Mouse (Mus musculus) MEL-GATA-1-ER (cell line): ENCODE measurements around the gene Dnm3.

Experiments used
- DNase-seq: peaks from one replicate; pipeline ENCODE4 v3.0.0-alpha.2; 2012; ENCODE audit warnings: low read depth; ENCODE audit errors: extremely low read depth

The Dnm3 gene

DNA sequence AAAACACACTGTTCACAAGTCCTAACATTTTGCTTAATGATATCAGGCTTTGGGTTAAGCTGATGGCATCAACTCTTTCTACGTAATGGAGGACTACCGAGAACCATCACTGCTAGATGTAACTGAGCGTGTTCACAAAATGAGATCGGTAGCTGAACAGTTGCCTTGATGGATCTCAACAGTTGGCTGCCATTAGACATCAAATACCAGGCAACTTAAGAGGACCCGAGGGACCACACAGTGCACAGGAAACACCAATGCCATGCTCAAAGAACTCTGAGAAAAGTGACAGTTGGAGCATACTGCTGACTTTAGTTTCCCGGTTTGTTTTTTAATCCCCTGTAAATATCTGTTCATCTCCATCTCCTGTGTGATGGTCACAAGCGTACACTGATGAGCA lies 397.8 kb downstream of the Dnm3 start:
- DNase-seq = no peak

DNA sequence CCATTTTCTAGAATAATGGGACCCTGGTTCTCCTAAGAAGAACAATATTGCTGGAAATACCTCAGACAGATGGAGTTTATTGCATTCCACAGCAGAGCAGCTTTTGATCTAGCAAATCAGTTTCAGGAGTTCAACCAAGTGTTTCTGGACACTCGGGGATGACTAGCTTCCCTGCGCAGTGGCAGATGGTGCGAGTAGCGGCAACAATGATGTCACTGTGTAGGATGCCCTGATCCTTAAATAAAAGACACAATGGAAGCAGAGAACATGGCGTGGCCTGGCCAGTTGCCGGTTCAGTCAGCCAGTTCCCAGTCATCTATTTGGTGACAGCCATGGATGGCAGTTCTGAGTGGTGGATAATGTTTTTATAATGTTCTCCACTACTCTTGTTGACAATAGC lies 400.4 kb downstream of the Dnm3 start:
- no peak for DNase-seq

DNA sequence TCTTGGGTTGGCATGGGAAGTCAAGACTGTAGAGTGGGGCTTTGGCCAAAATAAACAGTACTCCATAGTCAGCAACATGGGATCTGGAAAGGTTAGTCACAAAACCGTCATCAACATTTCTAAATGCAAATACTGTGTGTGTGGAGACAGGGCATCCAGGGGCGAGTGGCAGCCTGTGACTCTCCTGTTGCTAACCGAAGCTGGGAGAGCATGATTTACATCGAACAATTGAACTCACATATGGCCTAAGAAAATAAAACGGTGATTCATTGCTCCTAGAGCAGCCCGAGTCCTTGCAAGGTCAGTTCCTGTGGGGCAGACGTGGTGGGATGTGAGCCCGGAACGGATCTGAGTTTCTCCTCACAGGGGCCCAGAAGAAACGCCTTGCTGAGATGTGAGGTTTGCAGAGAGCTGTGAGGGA lies 401.2 kb downstream of the Dnm3 start:
- DNase-seq = no peak

DNA sequence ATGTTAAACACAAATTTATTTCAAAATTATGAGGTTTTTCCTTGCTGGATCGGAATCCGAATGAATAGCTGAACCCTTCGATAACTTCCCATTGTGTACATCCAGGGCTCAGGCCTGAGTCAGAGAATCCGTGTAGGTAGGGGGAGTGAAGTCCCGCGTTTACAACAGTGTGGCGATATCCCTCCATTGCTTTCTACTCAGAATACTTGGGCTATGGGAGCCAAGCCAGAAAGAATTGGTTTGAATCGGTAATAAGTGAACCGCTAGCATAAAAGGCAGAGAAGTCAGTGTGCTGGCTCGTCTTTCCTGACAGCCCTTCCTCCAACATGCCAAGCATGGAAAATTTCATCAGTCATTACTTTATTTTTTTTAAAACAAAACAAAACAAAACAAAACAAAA lies 402.0 kb downstream of the Dnm3 start:
- DNase-seq = no peak

DNA sequence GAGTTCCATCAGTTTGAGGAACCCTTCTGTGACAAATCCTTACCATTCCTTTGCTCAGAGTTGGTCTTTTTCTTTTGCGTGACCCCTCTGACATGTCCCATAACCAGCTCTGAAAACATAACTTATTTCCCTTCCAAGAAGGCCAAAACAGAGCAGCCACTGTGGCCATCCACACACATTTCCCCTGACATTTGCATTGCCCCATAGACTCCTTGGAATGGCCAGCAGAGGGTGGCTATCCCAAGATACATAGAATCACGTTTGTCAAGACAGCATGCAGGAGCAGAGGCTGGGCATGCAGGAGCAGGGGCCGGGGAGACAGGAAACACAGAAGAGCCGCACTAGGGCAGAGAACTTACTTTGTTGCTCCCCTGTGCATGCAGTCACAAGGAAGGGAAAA lies 402.4 kb downstream of the Dnm3 start:
- DNase-seq = no peak

DNA sequence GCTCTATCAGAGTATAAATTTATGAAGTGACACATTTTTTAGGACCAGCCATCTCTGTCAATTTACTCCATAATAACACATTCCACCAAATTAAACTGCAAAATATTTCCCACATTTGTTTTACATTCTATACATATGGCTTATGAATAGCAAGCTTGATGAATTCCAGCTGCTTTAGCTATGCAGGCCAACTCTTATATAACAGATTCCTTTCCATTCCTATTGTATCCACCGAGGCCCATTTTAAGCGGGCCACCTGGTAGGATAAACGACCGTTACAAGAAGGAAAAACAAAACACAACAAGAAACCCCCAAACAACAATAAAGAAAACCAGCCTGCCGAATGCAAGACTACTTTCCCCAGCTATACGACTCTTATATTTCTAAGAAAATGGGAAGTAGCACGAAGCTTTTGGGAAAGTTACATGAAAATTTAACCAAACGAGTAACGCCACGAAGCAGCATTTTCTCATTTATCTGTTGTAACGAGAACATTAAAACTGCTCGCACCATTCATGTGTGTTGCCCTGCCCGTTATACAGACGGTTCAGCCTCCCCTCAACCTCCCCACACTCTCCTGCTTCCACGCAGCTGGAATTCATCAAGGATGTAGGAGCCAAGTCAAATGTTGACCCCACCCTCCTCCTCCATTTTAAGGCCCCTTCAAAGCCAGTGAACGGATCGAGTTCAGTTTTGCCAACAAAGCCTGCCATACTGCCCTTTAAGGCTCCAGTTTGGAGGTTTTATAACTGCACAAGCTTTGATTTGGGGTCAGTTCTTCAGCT lies 403.0 kb downstream of the Dnm3 start:
- DNase-seq = no peak

DNA sequence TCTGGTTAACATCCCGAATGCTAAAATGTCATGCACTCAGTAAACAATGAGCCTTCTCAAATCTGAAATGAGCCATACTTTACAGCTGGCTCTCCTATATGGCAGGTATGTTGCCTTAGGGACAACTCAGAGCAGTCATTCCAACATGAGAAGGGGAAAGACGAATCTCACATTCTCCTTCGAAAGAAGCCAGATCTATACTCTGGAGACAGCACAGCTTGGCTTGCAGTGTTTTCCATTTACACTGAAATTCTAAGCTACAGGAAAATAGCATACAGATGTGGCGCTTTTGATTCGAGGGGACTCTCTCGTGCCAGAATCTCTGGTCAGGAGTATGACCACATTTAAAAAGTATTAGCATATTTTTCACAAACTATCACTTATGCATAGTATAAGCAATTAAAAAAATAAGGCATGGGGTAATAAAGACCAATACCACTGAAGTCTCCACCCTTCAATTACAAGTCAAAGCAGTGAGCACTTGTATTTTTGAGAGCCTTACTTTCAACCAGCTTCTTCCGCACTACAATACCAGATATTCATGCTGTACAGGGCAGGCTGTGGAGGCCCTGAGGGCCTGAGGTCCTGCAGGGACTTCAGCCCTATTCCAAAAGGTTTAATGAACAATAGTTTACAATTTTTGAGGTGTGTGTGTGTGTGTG lies 404.8 kb downstream of the Dnm3 start:
- DNase-seq = no peak

DNA sequence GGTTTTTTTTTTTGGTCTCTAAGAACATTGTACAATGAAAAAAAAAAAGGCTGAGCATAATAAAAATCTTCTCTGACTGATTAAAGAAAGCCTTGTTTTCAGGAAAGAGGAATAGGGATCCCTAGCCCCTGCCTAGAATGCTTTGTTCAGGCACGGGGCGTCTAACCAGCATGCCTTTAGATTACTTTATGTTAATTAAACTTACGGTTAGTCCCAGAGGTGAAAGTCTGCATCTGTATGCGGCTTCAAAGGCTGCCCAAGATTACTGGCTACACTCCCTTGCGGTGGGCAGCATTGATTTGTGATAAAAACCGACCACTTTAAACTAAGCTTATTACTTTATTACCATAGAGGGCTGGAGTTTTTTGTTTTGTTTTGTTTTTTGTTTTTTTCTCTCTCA lies 424.2 kb downstream of the Dnm3 start:
- DNase-seq = no peak

DNA sequence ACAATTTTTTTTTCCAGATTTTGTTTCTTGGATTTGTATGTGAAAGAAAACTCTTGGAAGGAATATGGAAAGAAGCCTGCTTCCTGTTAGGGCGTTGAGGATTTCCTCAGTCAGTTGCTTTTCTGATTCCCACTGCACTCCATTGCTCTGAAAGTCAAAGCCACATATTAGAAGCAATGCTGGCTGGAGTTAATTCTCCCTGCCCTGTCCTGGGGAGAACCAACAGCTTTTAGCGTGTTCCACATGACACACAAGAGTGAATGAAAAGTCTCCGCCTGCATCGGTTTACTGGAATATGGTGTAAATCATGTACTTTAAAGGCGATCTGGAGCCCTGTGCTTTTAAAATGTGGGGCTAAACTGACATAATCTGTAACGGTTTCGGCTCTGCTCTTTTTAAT lies 424.6 kb downstream of the Dnm3 start:
- no peak for DNase-seq

DNA sequence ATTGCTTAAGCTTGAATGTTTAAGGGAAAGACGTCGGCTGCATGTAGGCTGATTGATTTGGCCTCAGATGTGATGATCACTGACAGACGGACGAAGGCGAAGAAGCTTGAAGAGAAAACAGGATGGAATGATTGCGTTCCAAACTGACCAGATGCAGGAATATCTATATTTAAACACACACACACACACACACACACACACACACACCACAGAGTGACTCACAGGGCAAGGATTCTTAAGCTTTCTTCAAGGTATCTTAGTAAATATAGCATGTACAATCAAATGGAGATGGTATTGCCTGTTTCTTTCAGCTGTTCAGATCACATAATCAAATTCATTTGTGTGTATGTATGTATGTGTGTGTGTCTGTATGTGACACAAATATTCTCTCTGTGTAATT lies 425.1 kb downstream of the Dnm3 start:
- no peak for DNase-seq

DNA sequence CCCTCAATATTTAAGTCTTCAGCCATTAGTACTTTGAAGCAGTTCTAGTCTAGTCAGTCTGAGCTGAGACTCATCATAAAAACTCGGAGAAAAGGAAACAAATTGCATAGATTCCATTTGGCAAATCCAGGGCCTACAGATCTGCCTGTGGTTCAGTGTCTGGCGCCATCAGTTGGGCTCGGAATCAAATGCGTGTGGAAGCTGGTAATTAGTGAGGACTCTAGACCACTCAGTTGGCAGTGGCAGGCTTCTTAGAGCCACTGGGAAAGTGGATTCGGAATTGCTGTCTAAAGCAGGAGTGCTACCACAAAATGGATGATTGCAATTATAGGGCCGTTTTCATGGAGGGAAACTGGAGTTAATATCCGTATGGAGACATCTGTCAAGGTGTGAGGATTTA lies 425.7 kb downstream of the Dnm3 start:
- no peak for DNase-seq

DNA sequence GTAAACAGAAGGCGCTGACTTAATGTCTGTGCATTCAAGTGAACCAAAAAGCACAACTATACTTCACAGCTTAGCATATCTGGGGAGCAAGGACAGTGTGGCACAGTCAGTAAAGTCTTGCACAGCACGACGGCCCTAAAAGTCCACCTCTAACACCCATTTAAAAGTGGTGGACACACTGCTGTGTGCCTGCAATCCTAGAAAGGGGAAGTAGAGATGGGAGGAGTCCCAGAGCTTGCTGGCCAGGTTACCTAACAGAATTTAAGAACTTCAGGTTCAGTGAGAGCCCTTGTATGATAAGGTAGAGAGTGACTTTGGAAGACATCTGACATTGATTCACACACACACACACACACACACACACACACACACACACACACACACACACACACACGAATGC lies 426.1 kb downstream of the Dnm3 start:
- peak; percentile 2 for DNase-seq

DNA sequence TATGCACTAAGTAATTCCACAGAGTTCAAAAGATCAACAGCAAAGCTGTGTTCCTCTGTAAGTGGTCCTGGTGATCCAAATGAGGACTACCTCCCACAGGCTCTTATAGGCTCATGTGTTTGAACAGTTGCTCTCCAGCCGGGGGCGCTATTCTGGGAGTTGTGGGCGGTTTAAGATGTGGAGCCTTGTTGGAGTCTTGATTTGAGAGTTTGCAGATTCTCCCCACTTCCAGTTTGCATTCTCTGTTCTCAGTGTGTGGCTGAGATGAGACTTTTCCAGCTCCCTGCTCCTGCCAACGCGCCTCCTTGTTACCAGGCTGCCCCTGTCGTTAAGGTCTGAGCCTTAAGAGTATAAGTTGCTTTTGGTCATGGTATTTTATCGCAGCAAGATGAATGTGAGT lies 430.2 kb downstream of the Dnm3 start:
- no peak for DNase-seq

DNA sequence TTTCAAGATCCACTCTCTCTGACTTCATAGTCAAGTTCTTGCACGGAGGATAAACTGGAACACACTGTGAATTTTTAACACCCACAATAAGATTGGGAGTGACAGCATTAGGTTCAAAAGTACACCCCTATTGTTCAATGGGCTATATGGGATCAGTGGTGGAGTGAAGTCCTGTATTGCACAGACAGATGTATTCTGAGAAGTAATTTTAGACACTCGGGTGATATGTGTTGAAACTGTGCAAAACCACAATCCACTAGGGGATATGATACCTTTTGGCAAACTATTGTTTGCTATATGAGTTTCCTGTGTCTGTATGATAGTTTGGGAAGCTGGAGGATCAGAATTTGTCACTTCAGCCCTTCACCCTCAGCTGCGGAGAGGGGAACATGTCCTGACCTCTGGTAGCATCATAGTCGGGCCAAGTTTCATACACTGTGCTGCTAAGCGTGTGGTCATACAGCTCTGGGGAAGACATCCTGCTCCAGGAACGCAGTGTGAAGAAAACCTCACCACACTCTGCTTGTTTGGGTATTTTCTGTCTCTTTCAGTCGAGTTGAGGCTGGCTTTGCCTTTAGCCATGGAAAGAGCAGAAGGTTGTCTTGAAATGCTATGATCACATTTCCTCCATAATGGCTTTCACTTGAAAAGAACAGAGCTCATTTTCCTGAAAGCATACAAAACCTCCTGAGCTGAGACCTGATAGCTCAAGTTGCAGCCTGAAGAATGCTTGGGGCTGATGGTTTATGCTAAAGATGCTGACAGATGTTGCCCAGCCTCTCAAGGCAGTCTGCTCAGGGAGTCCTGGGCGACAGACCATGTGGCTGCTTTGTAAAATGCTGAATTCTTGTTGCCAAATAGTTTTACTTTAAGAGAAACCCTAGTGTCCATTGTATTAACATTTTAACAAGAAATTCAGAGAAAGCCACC lies 433.8 kb downstream of the Dnm3 start:
- DNase-seq = no peak

DNA sequence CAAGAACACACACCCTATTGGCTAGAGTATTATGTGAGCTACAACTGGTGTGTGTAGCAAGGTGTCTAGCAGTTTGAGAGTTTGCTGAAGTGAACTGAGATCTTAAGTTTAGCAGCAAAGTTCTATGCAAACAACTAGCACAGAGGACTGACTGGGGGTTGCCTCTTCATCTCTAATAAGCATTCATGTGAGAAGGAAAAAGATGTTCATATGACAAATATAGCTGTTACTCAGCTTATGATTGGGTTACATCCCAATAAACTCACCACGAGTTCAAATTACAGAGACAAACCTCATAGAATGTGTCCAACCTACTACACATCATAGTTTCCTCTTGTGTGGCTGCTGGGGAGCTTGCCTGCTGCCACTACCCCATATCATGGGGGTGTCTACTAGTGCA lies 434.6 kb downstream of the Dnm3 start:
- no peak for DNase-seq

DNA sequence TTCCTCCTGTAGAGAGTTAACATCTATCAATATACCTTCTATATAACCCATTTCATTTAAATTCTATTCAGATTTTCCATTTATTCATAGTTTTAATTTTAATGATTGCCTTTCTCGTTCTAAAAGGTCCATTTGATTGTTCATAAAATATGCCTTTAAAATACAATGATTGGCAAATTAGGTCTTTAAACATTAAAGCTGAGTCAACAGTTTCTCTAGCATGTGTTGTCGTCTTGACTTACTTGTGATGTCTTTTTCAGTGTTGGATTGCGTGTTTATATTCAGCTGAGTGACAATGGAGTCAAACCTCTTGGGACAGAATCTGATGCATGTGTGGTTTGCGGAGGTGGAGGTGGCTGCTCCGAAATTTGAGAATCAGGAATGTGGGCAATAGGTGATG lies 435.4 kb downstream of the Dnm3 start:
- no peak for DNase-seq

DNA sequence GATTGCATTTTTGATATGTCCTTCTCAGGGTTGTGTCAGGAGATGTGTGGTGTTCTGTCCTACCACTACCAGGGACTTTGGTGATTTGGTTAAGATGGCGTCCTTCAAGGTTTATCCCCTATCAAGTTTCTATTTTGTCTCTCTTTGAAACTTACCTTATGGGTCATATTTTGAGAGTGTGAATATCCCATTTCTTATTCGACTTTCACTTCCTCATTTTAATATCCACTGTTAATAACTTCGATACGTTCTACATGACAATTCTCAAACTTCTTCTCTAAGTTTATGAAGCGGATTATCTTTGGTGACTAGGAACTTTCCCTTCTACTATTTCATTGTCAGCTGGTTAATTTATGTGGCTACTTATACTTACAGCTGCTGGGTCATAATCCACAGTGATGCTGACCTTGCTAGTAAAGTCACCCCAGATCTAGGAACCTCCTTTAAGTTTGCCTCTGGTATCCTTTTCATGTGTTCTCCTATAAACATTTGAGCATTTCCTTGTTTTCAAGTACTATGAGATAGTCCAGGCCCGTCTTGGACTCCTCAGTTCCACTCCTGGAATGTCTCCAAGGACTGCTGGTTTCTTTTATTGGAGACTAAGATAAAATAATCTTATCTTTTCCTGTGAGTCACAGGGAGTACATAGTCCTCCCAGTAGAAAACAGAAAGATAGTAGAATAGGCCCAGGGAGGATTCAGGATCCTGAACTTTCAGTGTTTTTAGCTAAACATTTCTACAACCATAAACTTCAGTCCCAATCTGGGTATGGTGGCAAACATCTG lies 437.2 kb downstream of the Dnm3 start:
- DNase-seq = peak; percentile 2

DNA sequence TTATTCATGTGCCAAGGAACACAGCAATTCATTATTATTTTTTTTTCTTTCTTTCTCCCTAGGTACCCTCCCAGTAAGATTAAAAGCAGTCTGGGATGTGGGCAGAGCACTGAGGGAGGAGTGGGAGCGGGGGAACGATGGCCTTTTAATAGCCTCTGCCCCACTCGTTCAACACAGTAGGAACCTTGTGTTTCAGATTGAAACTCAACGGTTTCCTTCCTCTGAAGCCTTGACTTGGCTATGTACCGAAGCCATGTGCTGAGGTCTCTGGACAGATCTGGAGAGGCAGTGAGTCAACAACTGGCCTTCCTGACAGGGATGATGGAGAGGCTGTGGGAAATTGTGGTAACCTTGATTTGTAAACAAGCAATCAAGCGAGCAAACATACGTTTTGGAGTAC lies 438.0 kb downstream of the Dnm3 start:
- DNase-seq = no peak

DNA sequence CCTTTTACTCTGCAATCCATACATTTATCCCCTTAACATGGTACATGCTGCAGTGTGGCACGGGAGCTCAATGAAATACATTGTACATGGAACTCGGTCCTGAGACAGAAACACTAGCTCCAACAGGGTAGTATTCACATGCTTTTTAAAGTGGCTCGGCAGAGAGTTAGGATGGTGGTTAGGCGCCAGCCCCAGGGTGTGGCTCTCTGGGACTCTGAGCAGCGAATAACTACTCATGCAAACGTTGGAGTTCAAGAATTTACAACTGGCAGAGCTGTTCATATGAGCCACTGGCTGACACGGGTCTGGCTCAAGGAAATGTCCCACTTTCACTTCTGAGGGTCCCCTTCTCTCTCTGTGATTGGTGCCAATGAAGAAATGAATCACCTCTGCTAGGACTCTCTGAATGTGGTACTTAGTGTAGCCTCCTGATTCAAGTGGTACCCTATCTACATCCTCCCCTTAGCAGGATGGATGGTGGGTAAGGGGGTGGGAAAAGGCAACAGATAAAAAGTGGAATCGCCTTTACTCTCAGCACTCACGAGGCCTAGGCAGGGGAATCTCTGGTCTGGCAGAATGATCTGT lies 438.7 kb downstream of the Dnm3 start:
- no peak for DNase-seq

DNA sequence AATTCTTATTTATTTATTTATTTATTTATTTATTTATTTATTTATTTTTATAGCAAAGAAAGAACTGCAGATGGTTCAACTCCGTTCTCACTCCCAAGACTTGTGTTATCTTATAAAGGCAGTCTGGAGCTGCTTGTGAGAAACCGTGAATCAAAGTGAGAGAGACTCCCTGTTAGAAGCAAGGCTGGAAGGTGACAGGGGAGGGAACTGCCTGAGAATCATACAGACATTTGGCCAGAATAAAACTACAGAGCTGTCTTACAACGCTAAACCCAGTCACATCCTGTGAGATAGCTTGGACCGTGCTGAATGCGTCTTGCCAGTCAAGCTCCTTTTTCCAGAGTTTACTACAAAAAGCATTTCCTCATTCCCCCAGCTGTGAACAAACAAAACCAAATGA lies 439.4 kb downstream of the Dnm3 start:
- DNase-seq = no peak

DNA sequence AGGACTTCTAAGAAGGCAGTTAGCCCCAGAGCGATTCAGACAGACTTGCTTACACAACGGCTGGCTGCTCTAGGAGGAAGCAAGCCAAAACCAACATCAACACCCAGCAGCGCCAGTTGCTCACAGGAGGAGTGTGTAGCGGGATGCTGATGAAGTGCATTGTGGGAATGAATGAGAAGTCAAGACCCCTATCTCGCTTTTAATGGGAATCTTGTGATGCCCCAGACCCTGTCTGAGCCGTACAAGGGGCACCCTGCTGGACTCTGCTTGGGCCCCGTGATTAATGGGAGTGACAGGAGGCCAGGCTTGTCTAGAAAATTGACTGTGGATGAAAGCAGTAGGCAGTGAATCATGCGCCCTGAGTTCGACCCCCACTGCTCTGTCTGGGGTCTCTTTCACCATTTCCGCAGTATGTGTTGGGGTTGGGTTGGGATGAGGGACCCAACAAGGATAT lies 439.8 kb downstream of the Dnm3 start:
- DNase-seq = no peak
